Mouse (Mus musculus): Measurements from ENCODE around the gene Pofut2. TPM values are rescaled to one million over a fixed set of nuclear protein-coding genes. Genes with fewer than 3 reads are reported as not detected.

Pofut2 gene
- polyA plus RNA-seq, 1 experiment from 2014 or later = 53.4 TPM

GRCm38 (mm10) chr10:77284832-77285231 lies 25.8 kb downstream of the Pofut2 start:
- no peaks in the 10 kb centered on the region for H3K27me3 ChIP-seq
- no peak overlapping the region for H3K4me3 ChIP-seq
- H3K9me3 ChIP-seq = no peaks in the 10 kb centered on the region
- 62% methylated on average over 6 of the region's 6 CpGs for WGBS
- no peak overlapping the region for H3K4me2 ChIP-seq (replicated peaks)
- H3K9ac ChIP-seq (replicated peaks) = no peak overlapping the region
- no peak for ATAC-seq (replicated peaks)
- no peaks in the 10 kb centered on the region for H3K36me3 ChIP-seq
- H3K27ac ChIP-seq (replicated peaks) = no peak overlapping the region
- peaks cover 3% of the 10 kb centered on the region; the same call in 1 of the 2 replicates for H3K4me1 ChIP-seq

- Histone ChIP-seq H3K4me1 (peaks cover 3% of the 10 kb centered on the region; the same call in 1 of the 2 replicates), H3K9ac (replicated peaks) (no peak overlapping the region), H3K27me3 (no peaks in the 10 kb centered on the region), H3K4me2 (replicated peaks) (no peak overlapping the region), H3K9me3 (no peaks in the 10 kb centered on the region), H3K4me3 (no peak overlapping the region), H3K36me3 (no peaks in the 10 kb centered on the region), H3K27ac (replicated peaks) (no peak overlapping the region)
- WGBS = 75% methylated on average over 8 of the region's 8 CpGs
- ATAC-seq (replicated peaks) = no peak
Measured at GRCm38 (mm10) chr10:77287626-77288025, 28.6 kb downstream of the Pofut2 start.

DNA sequence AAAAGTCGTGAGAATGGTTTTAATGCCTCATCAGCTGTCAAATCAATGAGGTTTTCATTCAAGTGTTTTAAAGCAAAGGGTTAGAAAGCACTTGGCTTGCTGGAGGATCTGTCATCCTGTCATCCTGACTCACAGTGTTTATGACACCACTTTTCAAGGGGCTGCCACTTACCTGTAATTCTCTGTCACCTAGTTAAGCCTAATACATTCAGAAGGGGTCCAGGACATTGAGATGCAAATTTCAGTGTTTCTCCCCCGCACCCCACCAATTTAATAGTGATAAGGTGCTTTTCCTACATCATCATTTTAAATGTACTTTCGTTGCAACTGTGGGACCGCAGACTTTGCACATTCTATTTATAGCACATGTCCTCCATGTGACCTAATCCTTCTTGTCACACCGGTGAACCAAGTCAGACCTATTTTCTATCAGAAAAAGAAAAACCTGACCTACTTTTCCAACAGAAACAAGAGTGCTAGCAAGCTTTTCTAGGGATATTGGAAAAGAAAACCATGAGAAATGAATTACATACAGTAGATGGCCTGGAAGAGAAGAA lies 29.7 kb downstream of the Pofut2 start:
- Histone ChIP-seq H3K4me2 (replicated peaks) (no peak overlapping the region), H3K9me3 (no peaks in the 10 kb centered on the region), H3K4me1 (peaks cover 3% of the 10 kb centered on the region; the same call in 1 of the 2 replicates), H3K36me3 (no peaks in the 10 kb centered on the region), H3K4me3 (no peak overlapping the region), H3K27me3 (no peaks in the 10 kb centered on the region), H3K27ac (replicated peaks) (peak overlapping the region; percentile 2; the same call in 1 of the 2 replicates), H3K9ac (replicated peaks) (no peak overlapping the region)
- WGBS = 40% methylated on average over 5 of the region's 5 CpGs
- ATAC-seq (replicated peaks) = no peak

GRCm38 (mm10) chr10:77289559-77289958 lies 30.5 kb downstream of the Pofut2 start:
- no peak overlapping the region for H3K27ac ChIP-seq (replicated peaks)
- no peak overlapping the region for H3K4me3 ChIP-seq
- H3K4me1 ChIP-seq = peaks cover 3% of the 10 kb centered on the region; the same call in 1 of the 2 replicates
- H3K4me2 ChIP-seq (replicated peaks) = no peak overlapping the region
- no peaks in the 10 kb centered on the region for H3K9me3 ChIP-seq
- H3K9ac ChIP-seq (replicated peaks) = no peak overlapping the region
- 91% methylated on average over 8 of the region's 8 CpGs for WGBS
- no peak for ATAC-seq (replicated peaks)
- H3K36me3 ChIP-seq = 0 out of 2 replicates have a peak, but pooled peaks cover 1% of the 10 kb centered on the region
- H3K27me3 ChIP-seq = no peaks in the 10 kb centered on the region

DNA sequence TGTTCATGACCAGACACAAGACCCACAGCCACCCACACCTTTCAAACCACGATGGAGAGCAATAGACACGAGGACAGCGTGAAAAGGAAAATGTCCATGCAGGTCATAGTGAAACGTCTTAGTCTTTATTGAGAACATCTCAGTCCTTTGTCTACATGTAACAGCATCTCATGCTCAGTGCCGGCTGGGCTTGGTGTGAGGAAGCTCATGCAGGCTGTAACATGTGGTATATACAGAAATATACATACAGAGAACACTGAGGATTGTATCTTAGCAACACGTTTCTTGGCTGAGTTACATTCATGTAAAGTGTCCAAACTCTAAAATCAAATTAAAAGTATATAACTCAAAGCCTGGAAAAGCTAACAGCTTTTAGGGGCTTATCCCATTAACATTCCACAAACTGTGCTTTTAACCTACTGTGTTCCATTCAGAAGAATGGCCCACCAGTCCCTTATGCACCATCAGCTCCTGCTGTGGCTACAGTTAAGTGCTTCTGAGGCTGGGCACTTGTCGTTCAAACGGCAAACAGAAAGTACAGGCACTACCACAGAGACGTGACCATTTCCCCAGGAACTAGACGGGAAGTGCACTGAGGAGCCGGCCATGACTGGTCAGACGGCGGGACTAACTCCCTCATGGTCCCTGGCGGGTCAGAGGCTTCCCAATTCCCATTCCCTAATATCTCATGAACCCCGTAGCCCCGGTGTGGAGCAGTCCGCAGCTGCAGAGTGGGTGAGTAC lies 31.8 kb downstream of the Pofut2 start:
- 0 out of 2 replicates have a peak, but pooled peaks cover 3% of the 10 kb centered on the region for H3K36me3 ChIP-seq
- 76% methylated on average over 17 of the region's 17 CpGs for WGBS
- peaks cover 3% of the 10 kb centered on the region; the same call in 1 of the 2 replicates for H3K4me1 ChIP-seq
- H3K27me3 ChIP-seq = no peaks in the 10 kb centered on the region
- H3K9me3 ChIP-seq = no peaks in the 10 kb centered on the region
- H3K27ac ChIP-seq (replicated peaks) = no peak overlapping the region; the same call in 1 of the 2 replicates
- no peak overlapping the region for H3K9ac ChIP-seq (replicated peaks)
- no peak overlapping the region for H3K4me2 ChIP-seq (replicated peaks)
- H3K4me3 ChIP-seq = no peak overlapping the region
- ATAC-seq (replicated peaks) = no peak; the same call in 1 of the 2 replicates

DNA sequence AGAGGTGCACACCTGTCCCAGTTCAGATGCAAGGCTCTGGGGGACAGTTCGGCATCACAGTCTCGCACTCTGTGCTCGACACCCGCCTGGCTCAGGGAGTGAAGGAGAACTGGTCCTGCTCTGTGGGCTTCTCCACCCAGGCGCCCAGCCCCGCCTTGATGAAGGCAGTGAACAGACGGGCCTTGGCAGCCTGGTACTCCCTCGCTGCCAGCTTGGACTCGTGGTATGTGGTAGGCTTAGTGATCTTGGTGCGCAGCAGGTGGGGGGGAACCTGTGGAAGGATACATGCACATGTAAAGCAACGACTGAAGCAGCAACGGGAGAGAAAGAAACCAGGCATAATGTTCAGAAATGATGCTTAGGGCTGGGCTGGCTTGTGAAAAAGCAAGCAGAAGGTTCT lies 35.7 kb downstream of the Pofut2 start:
- no peak for ATAC-seq (replicated peaks)
- WGBS = 82% methylated on average over 12 of the region's 12 CpGs
- H3K4me3 ChIP-seq = no peak overlapping the region

GRCm38 (mm10) chr10:77298621-77299020 lies 39.6 kb downstream of the Pofut2 start:
- H3K4me3 ChIP-seq = no peak overlapping the region
- no peaks in the 10 kb centered on the region for H3K9me3 ChIP-seq
- H3K36me3 ChIP-seq = peaks cover 12% of the 10 kb centered on the region; the same call in 1 of the 2 replicates
- H3K4me1 ChIP-seq = no peaks in the 10 kb centered on the region
- no peak for ATAC-seq (replicated peaks)
- no peak overlapping the region for H3K9ac ChIP-seq (replicated peaks)
- no peaks in the 10 kb centered on the region for H3K27me3 ChIP-seq
- no peak overlapping the region for H3K27ac ChIP-seq (replicated peaks)
- no peak overlapping the region for H3K4me2 ChIP-seq (replicated peaks)
- WGBS = 88% methylated on average over 8 of the region's 8 CpGs

More for the DNA sequence above, 35.7 kb downstream of the Pofut2 start:
- H3K9me3 ChIP-seq = no peaks in the 10 kb centered on the region
- no peak overlapping the region for H3K9ac ChIP-seq (replicated peaks)
- no peaks in the 10 kb centered on the region for H3K4me1 ChIP-seq
- H3K4me2 ChIP-seq (replicated peaks) = no peak overlapping the region
- H3K27ac ChIP-seq (replicated peaks) = no peak overlapping the region
- H3K27me3 ChIP-seq = no peaks in the 10 kb centered on the region
- 0 out of 2 replicates have a peak, but pooled peaks cover 6% of the 10 kb centered on the region for H3K36me3 ChIP-seq

GRCm38 (mm10) chr10:77299194-77299593 lies 40.2 kb downstream of the Pofut2 start:
- Histone ChIP-seq H3K27me3 (no peaks in the 10 kb centered on the region), H3K27ac (replicated peaks) (no peak overlapping the region), H3K9ac (replicated peaks) (no peak overlapping the region), H3K9me3 (no peaks in the 10 kb centered on the region), H3K4me2 (replicated peaks) (no peak overlapping the region), H3K4me1 (no peaks in the 10 kb centered on the region), H3K4me3 (no peak overlapping the region), H3K36me3 (peaks cover 12% of the 10 kb centered on the region; the same call in 1 of the 2 replicates)
- 79% methylated on average over 2 of the region's 2 CpGs for WGBS
- no peak for ATAC-seq (replicated peaks)

- WGBS = 87% methylated on average over 8 of the region's 8 CpGs
Measured at GRCm38 (mm10) chr10:77300237-77300933, 41.4 kb downstream of the Pofut2 start.

DNA sequence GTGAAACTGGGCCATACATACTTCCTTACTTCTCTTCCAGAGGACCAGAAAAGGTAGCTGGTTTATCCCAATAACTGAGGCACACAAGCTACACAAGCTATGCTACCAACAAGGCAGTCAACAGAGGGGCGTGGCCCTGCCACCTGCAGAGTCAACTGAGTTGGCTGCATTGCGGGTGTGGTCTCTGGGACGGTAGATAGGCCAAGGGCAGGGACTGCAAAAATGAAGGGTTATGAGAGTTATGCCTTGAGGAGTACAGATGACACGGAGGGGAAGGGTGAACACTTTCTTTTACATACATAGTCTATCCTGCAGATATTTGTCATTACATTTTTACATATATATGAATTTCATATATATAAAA lies 41.9 kb downstream of the Pofut2 start:
- ATAC-seq (replicated peaks) = no peak
- no peak overlapping the region for H3K9ac ChIP-seq (replicated peaks)
- H3K27ac ChIP-seq (replicated peaks) = no peak overlapping the region
- H3K27me3 ChIP-seq = no peaks in the 10 kb centered on the region
- H3K4me2 ChIP-seq (replicated peaks) = no peak overlapping the region
- WGBS = 90% methylated on average over 4 of the region's 4 CpGs
- no peak overlapping the region for H3K4me3 ChIP-seq
- H3K9me3 ChIP-seq = no peaks in the 10 kb centered on the region
- H3K4me1 ChIP-seq = no peaks in the 10 kb centered on the region
- H3K36me3 ChIP-seq = peaks cover 9% of the 10 kb centered on the region; the same call in 1 of the 2 replicates

More at GRCm38 (mm10) chr10:77300237-77300933, 41.4 kb downstream of the Pofut2 start:
- no peaks in the 10 kb centered on the region for H3K4me1 ChIP-seq
- peaks cover 9% of the 10 kb centered on the region; the same call in 1 of the 2 replicates for H3K36me3 ChIP-seq
- no peak overlapping the region for H3K4me3 ChIP-seq
- no peak overlapping the region for H3K9ac ChIP-seq (replicated peaks)
- ATAC-seq (replicated peaks) = no peak
- no peaks in the 10 kb centered on the region for H3K9me3 ChIP-seq
- no peak overlapping the region for H3K27ac ChIP-seq (replicated peaks)
- H3K27me3 ChIP-seq = no peaks in the 10 kb centered on the region
- H3K4me2 ChIP-seq (replicated peaks) = no peak overlapping the region

DNA sequence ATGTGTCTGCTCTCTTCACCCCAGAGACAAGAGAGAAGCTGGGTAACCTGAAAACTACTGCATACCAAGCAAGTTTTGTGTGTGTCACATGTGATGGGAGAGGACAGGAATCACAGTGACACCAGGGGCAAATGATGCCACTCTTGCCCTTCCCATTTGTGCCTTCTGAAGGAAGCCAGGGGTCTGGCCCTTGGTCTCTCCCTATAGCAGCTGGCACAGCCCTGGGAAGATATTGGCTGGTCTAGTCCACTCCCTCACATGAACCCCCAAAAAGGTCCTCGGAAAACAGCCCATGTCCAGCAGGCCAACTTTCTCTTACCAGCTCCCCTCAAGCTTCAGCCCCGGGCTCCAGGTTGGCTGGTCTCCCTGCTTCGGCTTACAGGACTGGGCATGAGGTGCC lies 45.3 kb downstream of the Pofut2 start:
- 66% methylated on average over 3 of the region's 3 CpGs for WGBS
- no peak for ATAC-seq (replicated peaks)
- H3K9ac ChIP-seq (replicated peaks) = no peak overlapping the region
- H3K27ac ChIP-seq (replicated peaks) = no peak overlapping the region
- H3K9me3 ChIP-seq = no peaks in the 10 kb centered on the region
- H3K27me3 ChIP-seq = no peaks in the 10 kb centered on the region
- H3K4me2 ChIP-seq (replicated peaks) = no peak overlapping the region
- H3K36me3 ChIP-seq = peaks cover 9% of the 10 kb centered on the region; the same call in 1 of the 2 replicates
- H3K4me3 ChIP-seq = no peak overlapping the region
- no peaks in the 10 kb centered on the region for H3K4me1 ChIP-seq
